Mouse (Mus musculus): ENCODE results near the gene Igfbp7. TPM values are rescaled to one million over a fixed set of nuclear protein-coding genes. Genes with fewer than 3 reads are reported as not detected.

Igfbp7 gene
- polyA plus RNA-seq (2015; fragmentation: Nextera tagmentation; extraction: Ambion mirVana) = 455 and 475 TPM in 2 replicates

DNA sequence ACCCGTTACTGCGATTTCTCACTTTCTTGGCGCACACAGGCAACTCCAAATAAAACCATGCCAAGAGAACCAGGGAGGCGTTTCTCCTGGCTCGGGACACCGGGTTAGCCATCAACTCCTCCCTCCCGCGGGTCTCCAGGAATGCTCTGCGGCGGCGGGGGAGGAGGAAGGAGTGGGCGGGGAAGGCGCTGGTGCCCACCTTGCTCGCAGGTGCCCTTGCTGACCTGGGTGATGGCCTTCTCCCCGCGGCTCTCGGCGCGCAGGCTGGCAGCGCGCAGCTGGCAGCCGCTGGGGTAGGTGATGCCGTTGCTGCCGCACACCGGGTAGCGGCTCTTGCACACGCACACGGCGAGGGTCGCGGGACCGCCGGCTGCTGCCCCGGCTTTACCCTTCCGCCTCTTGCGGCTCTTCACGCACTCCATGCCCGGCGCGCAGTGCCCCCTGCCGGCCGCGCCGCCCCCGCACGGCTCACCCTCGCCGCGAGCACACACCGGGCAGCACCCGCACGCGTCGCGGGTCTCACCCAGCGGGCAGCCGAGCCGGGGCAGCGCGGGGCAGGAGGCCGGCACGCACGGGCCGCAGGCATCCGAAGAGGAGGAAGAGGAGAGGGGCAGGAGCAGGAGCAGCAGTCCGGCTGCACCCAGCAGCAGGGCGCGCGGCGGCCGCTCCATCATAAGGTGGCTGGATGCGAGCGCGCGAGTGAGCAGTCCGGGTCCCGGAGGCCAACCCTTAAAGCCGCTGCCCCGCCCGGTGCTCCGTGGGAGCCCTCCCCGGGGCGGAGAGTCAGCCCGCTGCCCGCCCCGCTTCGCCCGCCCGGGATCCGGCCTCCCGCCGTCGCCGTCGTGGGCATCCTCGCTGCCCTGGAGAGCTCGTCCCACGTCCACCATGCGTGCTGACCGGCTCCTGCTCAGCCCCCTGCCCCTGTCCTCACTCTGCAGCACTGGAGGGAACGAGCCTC lies at the start of gene Igfbp7:
Gene Igfbp7 (minus strand): TSS at position 701 of the 958 bp plus-strand sequence.
- Histone ChIP-seq H3K27ac (ENCODE audit: low read length) (peak within 1 kb of the TSS; percentile 87), H3K9ac (replicated peaks; ENCODE audit: low read length) (peak within 1 kb of the TSS; percentile 83), H3K36me3 (ENCODE audit: insufficient read depth, low read length) (no peaks in the 10 kb centered on the region), H3K4me2 (replicated peaks; ENCODE audit: low read depth, low read length) (peak within 1 kb of the TSS; percentile 84), H3K27me3 (ENCODE audit: insufficient read depth, low read length) (no peaks in the 10 kb centered on the region), H3K9me3 (ENCODE audit: low read length) (no peaks in the 10 kb centered on the region), H3K4me3 (ENCODE audit: low read length) (peak within 1 kb of the TSS; percentile 74), H3K4me1 (ENCODE audit: insufficient read depth, low read length) (peaks cover 24% of the 10 kb centered on the region)
- 6% methylated on average over 82 of the region's 101 CpGs for WGBS
- ATAC-seq (ENCODE audit: low FRiP score, low TSS enrichment) = peak; percentile 94

- no peak for ATAC-seq (ENCODE audit: low FRiP score, low TSS enrichment)
- no peak overlapping the region for H3K4me3 ChIP-seq (ENCODE audit: low read length)
- H3K9me3 ChIP-seq (ENCODE audit: low read length) = no peaks in the 10 kb centered on the region
- WGBS = 81% methylated on average over 6 of the region's 6 CpGs
- H3K4me2 ChIP-seq (replicated peaks; ENCODE audit: low read depth, low read length) = no peak overlapping the region
- no peaks in the 10 kb centered on the region for H3K36me3 ChIP-seq (ENCODE audit: insufficient read depth, low read length)
- no peak overlapping the region for H3K9ac ChIP-seq (replicated peaks; ENCODE audit: low read length)
- no peaks in the 10 kb centered on the region for H3K4me1 ChIP-seq (ENCODE audit: insufficient read depth, low read length)
- H3K27ac ChIP-seq (ENCODE audit: low read length) = no peak overlapping the region
- no peaks in the 10 kb centered on the region for H3K27me3 ChIP-seq (ENCODE audit: insufficient read depth, low read length)
Observed at GRCm38 (mm10) chr5:77452103-77452502, 44.3 kb upstream of the Igfbp7 start.

GRCm38 (mm10) chr5:77449531-77449930 lies 41.7 kb upstream of the Igfbp7 start:
- Histone ChIP-seq H3K4me1 (ENCODE audit: insufficient read depth, low read length) (no peaks in the 10 kb centered on the region), H3K36me3 (ENCODE audit: insufficient read depth, low read length) (no peaks in the 10 kb centered on the region), H3K9me3 (ENCODE audit: low read length) (no peaks in the 10 kb centered on the region), H3K27me3 (ENCODE audit: insufficient read depth, low read length) (no peaks in the 10 kb centered on the region), H3K27ac (ENCODE audit: low read length) (no peak overlapping the region), H3K9ac (replicated peaks; ENCODE audit: low read length) (no peak overlapping the region), H3K4me2 (replicated peaks; ENCODE audit: low read depth, low read length) (no peak overlapping the region), H3K4me3 (ENCODE audit: low read length) (no peak overlapping the region)
- ATAC-seq (ENCODE audit: low FRiP score, low TSS enrichment) = no peak
- WGBS = 86% methylated on average over 7 of the region's 7 CpGs

GRCm38 (mm10) chr5:77445431-77445830 lies 37.6 kb upstream of the Igfbp7 start:
- no peaks in the 10 kb centered on the region for H3K4me1 ChIP-seq (ENCODE audit: insufficient read depth, low read length)
- no peaks in the 10 kb centered on the region for H3K27me3 ChIP-seq (ENCODE audit: insufficient read depth, low read length)
- H3K9me3 ChIP-seq (ENCODE audit: low read length) = no peaks in the 10 kb centered on the region
- no peak overlapping the region for H3K27ac ChIP-seq (ENCODE audit: low read length)
- no peaks in the 10 kb centered on the region for H3K36me3 ChIP-seq (ENCODE audit: insufficient read depth, low read length)
- 0 out of 2 replicates have a peak, but pooled peaks have one; percentile 39 for ATAC-seq (ENCODE audit: low FRiP score, low TSS enrichment)
- 82% methylated on average over 4 of the region's 4 CpGs for WGBS
- no peak overlapping the region for H3K9ac ChIP-seq (replicated peaks; ENCODE audit: low read length)
- no peak overlapping the region for H3K4me3 ChIP-seq (ENCODE audit: low read length)
- H3K4me2 ChIP-seq (replicated peaks; ENCODE audit: low read depth, low read length) = no peak overlapping the region

GRCm38 (mm10) chr5:77443889-77444573 lies 36.2 kb upstream of the Igfbp7 start:
- H3K27me3 ChIP-seq (ENCODE audit: insufficient read depth, low read length) = no peaks in the 10 kb centered on the region
- no peak overlapping the region for H3K4me2 ChIP-seq (replicated peaks; ENCODE audit: low read depth, low read length)
- 81% methylated on average over 8 of the region's 8 CpGs for WGBS
- no peak overlapping the region for H3K4me3 ChIP-seq (ENCODE audit: low read length)
- no peak for ATAC-seq (ENCODE audit: low FRiP score, low TSS enrichment)
- no peaks in the 10 kb centered on the region for H3K9me3 ChIP-seq (ENCODE audit: low read length)
- no peak overlapping the region for H3K9ac ChIP-seq (replicated peaks; ENCODE audit: low read length)
- H3K4me1 ChIP-seq (ENCODE audit: insufficient read depth, low read length) = no peaks in the 10 kb centered on the region
- peak overlapping the region; percentile 56 for H3K27ac ChIP-seq (ENCODE audit: low read length)
- H3K36me3 ChIP-seq (ENCODE audit: insufficient read depth, low read length) = no peaks in the 10 kb centered on the region

- Histone ChIP-seq H3K27me3 (ENCODE audit: insufficient read depth, low read length) (no peaks in the 10 kb centered on the region), H3K9ac (replicated peaks; ENCODE audit: low read length) (no peak overlapping the region), H3K27ac (ENCODE audit: low read length) (peak overlapping the region; percentile 56), H3K4me1 (ENCODE audit: insufficient read depth, low read length) (no peaks in the 10 kb centered on the region), H3K9me3 (ENCODE audit: low read length) (no peaks in the 10 kb centered on the region), H3K4me2 (replicated peaks; ENCODE audit: low read depth, low read length) (no peak overlapping the region), H3K4me3 (ENCODE audit: low read length) (no peak overlapping the region), H3K36me3 (ENCODE audit: insufficient read depth, low read length) (no peaks in the 10 kb centered on the region)
- 75% methylated on average over 15 of the region's 15 CpGs for WGBS
- 0 out of 2 replicates have a peak, but pooled peaks have one; percentile 49 for ATAC-seq (ENCODE audit: low FRiP score, low TSS enrichment)
Observed at GRCm38 (mm10) chr5:77442856-77443623, 35.2 kb upstream of the Igfbp7 start.

DNA sequence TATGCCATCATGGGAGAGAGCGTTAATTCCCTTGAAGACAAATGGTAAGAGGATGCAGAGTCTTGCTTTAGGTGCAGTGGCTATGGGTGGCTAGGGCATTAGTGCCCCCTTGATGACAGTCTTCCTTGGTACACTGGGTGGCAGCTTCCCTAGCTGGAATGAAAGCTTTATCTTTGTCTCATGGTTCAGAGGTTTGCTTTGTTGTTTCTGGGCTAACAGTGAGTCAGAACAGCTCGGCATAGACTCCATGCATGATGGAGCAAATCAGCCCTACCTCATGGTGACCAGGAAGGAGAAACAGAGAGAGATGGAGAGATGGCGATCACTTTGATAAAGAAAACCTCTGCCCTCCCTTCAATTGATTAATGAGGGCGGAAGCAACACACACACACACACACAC lies 28.5 kb upstream of the Igfbp7 start:
- Histone ChIP-seq H3K4me1 (ENCODE audit: insufficient read depth, low read length) (peaks cover 13% of the 10 kb centered on the region), H3K4me2 (replicated peaks; ENCODE audit: low read depth, low read length) (no peak overlapping the region), H3K27me3 (ENCODE audit: insufficient read depth, low read length) (no peaks in the 10 kb centered on the region), H3K27ac (ENCODE audit: low read length) (no peak overlapping the region), H3K4me3 (ENCODE audit: low read length) (no peak overlapping the region), H3K9ac (replicated peaks; ENCODE audit: low read length) (no peak overlapping the region), H3K9me3 (ENCODE audit: low read length) (no peaks in the 10 kb centered on the region), H3K36me3 (ENCODE audit: insufficient read depth, low read length) (no peaks in the 10 kb centered on the region)
- WGBS = 53% methylated on average over 4 of the region's 4 CpGs
- peak; percentile 82 for ATAC-seq (ENCODE audit: low FRiP score, low TSS enrichment)

GRCm38 (mm10) chr5:77434060-77434459 lies 26.2 kb upstream of the Igfbp7 start:
- H3K36me3 ChIP-seq (ENCODE audit: insufficient read depth, low read length) = no peaks in the 10 kb centered on the region
- H3K27ac ChIP-seq (ENCODE audit: low read length) = no peak overlapping the region
- no peak overlapping the region for H3K9ac ChIP-seq (replicated peaks; ENCODE audit: low read length)
- WGBS = 27% methylated on average over 11 of the region's 11 CpGs
- peak; percentile 9; the same call in 1 of the 2 replicates for ATAC-seq (ENCODE audit: low FRiP score, low TSS enrichment)
- peak overlapping the region; percentile 25; the same call in 1 of the 2 replicates for H3K4me2 ChIP-seq (replicated peaks; ENCODE audit: low read depth, low read length)
- H3K9me3 ChIP-seq (ENCODE audit: low read length) = no peaks in the 10 kb centered on the region
- H3K4me1 ChIP-seq (ENCODE audit: insufficient read depth, low read length) = peaks cover 13% of the 10 kb centered on the region
- no peaks in the 10 kb centered on the region for H3K27me3 ChIP-seq (ENCODE audit: insufficient read depth, low read length)
- H3K4me3 ChIP-seq (ENCODE audit: low read length) = no peak overlapping the region

GRCm38 (mm10) chr5:77433561-77433960 lies 25.7 kb upstream of the Igfbp7 start:
- no peak overlapping the region for H3K4me2 ChIP-seq (replicated peaks; ENCODE audit: low read depth, low read length)
- peak; percentile 28; the same call in 1 of the 2 replicates for ATAC-seq (ENCODE audit: low FRiP score, low TSS enrichment)

More at GRCm38 (mm10) chr5:77433561-77433960, 25.7 kb upstream of the Igfbp7 start:
- no peaks in the 10 kb centered on the region for H3K36me3 ChIP-seq (ENCODE audit: insufficient read depth, low read length)
- no peaks in the 10 kb centered on the region for H3K9me3 ChIP-seq (ENCODE audit: low read length)
- no peaks in the 10 kb centered on the region for H3K27me3 ChIP-seq (ENCODE audit: insufficient read depth, low read length)
- no peak overlapping the region for H3K9ac ChIP-seq (replicated peaks; ENCODE audit: low read length)
- peaks cover 17% of the 10 kb centered on the region for H3K4me1 ChIP-seq (ENCODE audit: insufficient read depth, low read length)
- no peak overlapping the region for H3K27ac ChIP-seq (ENCODE audit: low read length)
- no peak overlapping the region for H3K4me3 ChIP-seq (ENCODE audit: low read length)
- 64% methylated on average over 9 of the region's 9 CpGs for WGBS
